Mouse (Mus musculus): ENCODE results near the gene Rab37. TPM values are rescaled to one million over a fixed set of nuclear protein-coding genes. Genes with fewer than 3 reads are reported as not detected.

Gene Rab37
- polyA plus RNA-seq, 1 experiment from 2014 or later = 3.6 TPM

DNA sequence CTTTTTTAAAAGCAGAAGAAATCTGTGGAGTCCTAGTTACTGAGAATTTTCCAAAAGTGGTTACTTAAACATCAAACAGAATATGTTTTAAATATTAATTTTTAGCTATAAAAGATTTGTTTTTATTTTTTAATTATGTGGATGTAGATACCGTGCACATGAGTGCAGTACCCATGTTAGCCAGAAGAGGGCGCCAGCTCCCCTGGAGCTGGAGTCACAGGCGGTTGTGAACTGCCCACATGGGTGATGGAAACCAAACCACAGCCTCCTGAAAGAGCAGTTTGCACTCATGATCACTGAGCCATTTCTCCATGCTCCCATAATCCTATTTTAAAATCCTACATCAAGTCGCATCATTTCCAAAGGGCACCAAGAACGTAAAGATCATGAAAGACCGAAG lies 1.4 kb upstream of the Rab37 start:
- no peak overlapping the region for H3K9ac ChIP-seq
- WGBS = 72% methylated on average over 6 of the region's 6 CpGs
- H3K4me1 ChIP-seq (replicated peaks) = no peaks in the 10 kb centered on the region; the same call in 1 of the 2 replicates
- no peak overlapping the region for H3K4me3 ChIP-seq (replicated peaks)
- peaks cover 15% of the 10 kb centered on the region for H3K27me3 ChIP-seq (replicated peaks)
- no peak for ATAC-seq
- no peak overlapping the region for H3K27ac ChIP-seq
- no peak overlapping the region for H3K4me2 ChIP-seq (replicated peaks)
- H3K9me3 ChIP-seq = no peaks in the 10 kb centered on the region
- no peaks in the 10 kb centered on the region for H3K36me3 ChIP-seq

DNA sequence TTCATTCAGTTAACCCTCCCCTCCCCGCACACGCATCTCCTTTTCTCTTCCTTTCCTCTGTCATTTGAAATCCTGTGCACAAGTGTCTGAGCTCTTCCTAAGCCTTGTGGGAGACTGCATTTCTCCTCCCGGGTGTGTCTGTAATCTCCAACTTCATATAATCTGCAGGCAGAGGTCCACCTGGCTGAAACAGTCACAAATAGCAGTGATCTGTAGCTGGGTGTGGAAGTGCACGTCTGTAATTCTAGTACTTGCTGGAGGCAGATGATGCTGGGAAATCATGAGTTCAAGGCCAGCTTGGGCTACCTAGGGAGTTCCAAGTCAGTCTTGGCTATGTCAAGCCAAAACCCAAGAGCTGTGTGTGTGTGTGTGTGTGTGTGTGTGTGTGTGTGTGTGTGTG lies 909 bp downstream of the Rab37 start:
- Histone ChIP-seq H3K36me3 (no peaks in the 10 kb centered on the region), H3K27me3 (replicated peaks) (peaks cover 15% of the 10 kb centered on the region), H3K4me2 (replicated peaks) (peak overlapping the region; percentile 45; the same call in 1 of the 2 replicates), H3K9me3 (no peaks in the 10 kb centered on the region), H3K27ac (no peak overlapping the region), H3K4me3 (replicated peaks) (no peak overlapping the region), H3K4me1 (replicated peaks) (no peaks in the 10 kb centered on the region; the same call in 1 of the 2 replicates), H3K9ac (no peak overlapping the region)
- 17% methylated on average over 4 of the region's 4 CpGs for WGBS
- ATAC-seq = no peak

- H3K4me3 ChIP-seq (replicated peaks) = no peak overlapping the region
- ATAC-seq = peak; percentile 51; the same call in 1 of the 2 replicates
- H3K27ac ChIP-seq = 0 out of 2 replicates have a peak overlapping the region, but pooled peaks have one; percentile 28
- H3K36me3 ChIP-seq = no peaks in the 10 kb centered on the region
- H3K9ac ChIP-seq = no peak overlapping the region
- no peaks in the 10 kb centered on the region for H3K9me3 ChIP-seq
- 37% methylated on average over 10 of the region's 10 CpGs for WGBS
- no peak overlapping the region for H3K4me2 ChIP-seq (replicated peaks)
- H3K4me1 ChIP-seq (replicated peaks) = 0 out of 2 replicates have a peak, but pooled peaks cover 6% of the 10 kb centered on the region
- H3K27me3 ChIP-seq (replicated peaks) = no peaks in the 10 kb centered on the region
Observed at GRCm38 (mm10) chr11:115098203-115098932, 7.1 kb downstream of the Rab37 start.

DNA sequence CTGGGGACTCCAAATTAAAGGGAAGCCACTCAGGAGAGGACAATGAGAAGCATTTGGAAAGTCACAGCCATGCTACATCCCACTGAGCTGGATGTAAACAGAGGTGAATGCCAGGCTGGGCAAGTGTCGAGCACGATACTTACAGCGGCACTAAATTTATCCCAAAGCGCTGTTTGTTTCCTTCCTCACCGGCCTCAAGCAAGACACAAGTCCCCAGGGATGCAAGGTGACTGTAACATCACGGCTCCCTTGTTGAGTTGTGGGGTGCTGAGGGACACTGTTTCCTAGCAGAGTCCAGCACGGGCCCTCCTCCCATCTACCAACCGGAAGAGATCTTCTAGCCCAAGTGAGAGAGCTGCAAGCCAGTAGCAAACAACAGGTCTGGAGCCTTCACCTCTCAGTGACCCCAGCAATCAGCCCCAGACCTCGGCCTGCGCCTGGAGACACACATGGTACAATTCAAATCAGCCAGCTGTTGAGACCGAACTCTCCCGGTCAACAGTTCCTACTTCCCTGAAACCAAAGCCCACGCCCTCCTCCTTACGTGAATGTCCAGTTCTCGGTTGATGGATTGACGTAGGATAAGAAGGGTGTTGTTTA lies 8.1 kb downstream of the Rab37 start:
- H3K4me1 ChIP-seq (replicated peaks) = 0 out of 2 replicates have a peak, but pooled peaks cover 6% of the 10 kb centered on the region

GRCm38 (mm10) chr11:115100032-115100621 lies 8.9 kb downstream of the Rab37 start:
- Histone ChIP-seq H3K9ac (no peak overlapping the region), H3K4me1 (replicated peaks) (0 out of 2 replicates have a peak, but pooled peaks cover 6% of the 10 kb centered on the region), H3K4me3 (replicated peaks) (no peak overlapping the region), H3K27me3 (replicated peaks) (no peaks in the 10 kb centered on the region), H3K36me3 (no peaks in the 10 kb centered on the region), H3K4me2 (replicated peaks) (no peak overlapping the region), H3K9me3 (no peaks in the 10 kb centered on the region), H3K27ac (no peak overlapping the region)
- ATAC-seq = no peak
- WGBS = 70% methylated on average over 5 of the region's 5 CpGs

More for the DNA sequence above, 8.1 kb downstream of the Rab37 start:
- Histone ChIP-seq H3K4me3 (replicated peaks) (no peak overlapping the region), H3K27me3 (replicated peaks) (no peaks in the 10 kb centered on the region), H3K9me3 (no peaks in the 10 kb centered on the region), H3K9ac (no peak overlapping the region), H3K4me2 (replicated peaks) (no peak overlapping the region), H3K36me3 (no peaks in the 10 kb centered on the region), H3K27ac (peak overlapping the region; percentile 28; the same call in 1 of the 2 replicates)
- no peak for ATAC-seq
- WGBS = 26% methylated on average over 16 of the region's 16 CpGs

DNA sequence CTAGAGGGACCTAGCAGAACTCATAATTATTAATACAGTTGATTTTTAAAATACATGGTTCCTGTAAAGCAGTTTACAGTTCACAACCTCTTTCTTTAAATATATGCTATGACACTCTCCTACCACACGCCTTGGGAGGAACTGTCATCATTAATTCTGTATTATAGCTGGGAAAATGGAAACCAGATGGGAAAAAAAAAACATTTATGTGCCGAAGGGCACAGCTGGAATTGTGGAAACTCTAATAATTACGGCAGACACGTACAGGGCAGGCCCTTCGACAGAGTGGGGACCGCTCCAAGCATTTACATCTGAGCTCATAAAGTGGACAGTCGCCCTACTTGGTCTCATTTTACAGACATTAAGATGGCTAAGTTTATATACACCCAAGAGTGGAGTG lies 9.5 kb downstream of the Rab37 start:
- Histone ChIP-seq H3K27ac (no peak overlapping the region), H3K4me2 (replicated peaks) (no peak overlapping the region), H3K4me1 (replicated peaks) (0 out of 2 replicates have a peak, but pooled peaks cover 6% of the 10 kb centered on the region), H3K9me3 (no peaks in the 10 kb centered on the region), H3K27me3 (replicated peaks) (no peaks in the 10 kb centered on the region), H3K4me3 (replicated peaks) (no peak overlapping the region), H3K9ac (no peak overlapping the region), H3K36me3 (no peaks in the 10 kb centered on the region)
- WGBS = 47% methylated on average over 7 of the region's 7 CpGs
- no peak for ATAC-seq

DNA sequence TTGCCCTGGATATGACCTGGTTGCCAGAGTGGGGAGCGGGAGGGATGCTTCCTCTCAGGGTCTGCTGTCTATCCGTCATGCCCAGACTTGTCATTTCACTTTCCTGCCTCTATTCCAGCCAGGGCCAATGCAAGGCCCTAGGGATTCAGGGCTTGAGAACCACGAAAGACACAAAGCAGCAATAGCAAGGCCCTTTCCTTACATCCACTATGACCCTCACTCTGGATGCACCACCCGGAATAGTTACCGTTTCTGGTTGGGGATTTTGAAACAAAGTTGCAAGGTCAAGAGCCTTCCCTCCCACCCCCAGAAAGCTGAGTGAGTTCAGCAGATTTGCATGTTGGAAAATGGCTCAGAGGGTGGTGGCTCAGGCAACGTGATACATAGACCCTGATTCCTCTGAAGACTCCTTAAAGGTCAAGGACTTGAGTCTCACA lies 10.4 kb downstream of the Rab37 start:
- no peak overlapping the region for H3K9ac ChIP-seq
- no peaks in the 10 kb centered on the region for H3K27me3 ChIP-seq (replicated peaks)
- no peak for ATAC-seq
- H3K4me1 ChIP-seq (replicated peaks) = 0 out of 2 replicates have a peak, but pooled peaks cover 6% of the 10 kb centered on the region
- no peaks in the 10 kb centered on the region for H3K36me3 ChIP-seq
- H3K4me3 ChIP-seq (replicated peaks) = no peak overlapping the region
- WGBS = 35% methylated on average over 6 of the region's 6 CpGs
- H3K9me3 ChIP-seq = no peaks in the 10 kb centered on the region
- no peak overlapping the region for H3K27ac ChIP-seq
- H3K4me2 ChIP-seq (replicated peaks) = no peak overlapping the region

- H3K4me1 ChIP-seq (replicated peaks) = 0 out of 2 replicates have a peak, but pooled peaks cover 6% of the 10 kb centered on the region
- no peaks in the 10 kb centered on the region for H3K9me3 ChIP-seq
- no peak for ATAC-seq
- 89% methylated on average over 9 of the region's 9 CpGs for WGBS
- H3K4me3 ChIP-seq (replicated peaks) = no peak overlapping the region
- no peak overlapping the region for H3K27ac ChIP-seq
- no peaks in the 10 kb centered on the region for H3K27me3 ChIP-seq (replicated peaks)
- H3K9ac ChIP-seq = no peak overlapping the region
- no peak overlapping the region for H3K4me2 ChIP-seq (replicated peaks)
- no peaks in the 10 kb centered on the region for H3K36me3 ChIP-seq
Observed at GRCm38 (mm10) chr11:115102116-115102515, 10.9 kb downstream of the Rab37 start.

- WGBS = 87% methylated on average over 25 of the region's 25 CpGs
- Histone ChIP-seq H3K27ac (no peak overlapping the region), H3K9me3 (no peaks in the 10 kb centered on the region), H3K4me1 (replicated peaks) (0 out of 2 replicates have a peak, but pooled peaks cover 9% of the 10 kb centered on the region), H3K4me3 (replicated peaks) (no peak overlapping the region), H3K9ac (no peak overlapping the region), H3K27me3 (replicated peaks) (no peaks in the 10 kb centered on the region), H3K36me3 (no peaks in the 10 kb centered on the region), H3K4me2 (replicated peaks) (no peak overlapping the region)
- ATAC-seq = no peak
Observed at GRCm38 (mm10) chr11:115103470-115104413, 12.5 kb downstream of the Rab37 start.

- Histone ChIP-seq H3K36me3 (no peaks in the 10 kb centered on the region), H3K27me3 (replicated peaks) (no peaks in the 10 kb centered on the region), H3K27ac (no peak overlapping the region), H3K4me3 (replicated peaks) (no peak overlapping the region), H3K9ac (no peak overlapping the region), H3K4me1 (replicated peaks) (0 out of 2 replicates have a peak, but pooled peaks cover 5% of the 10 kb centered on the region), H3K9me3 (no peaks in the 10 kb centered on the region), H3K4me2 (replicated peaks) (no peak overlapping the region)
- ATAC-seq = no peak
- 75% methylated on average over 8 of the region's 8 CpGs for WGBS
Observed at GRCm38 (mm10) chr11:115104769-115105563, 13.7 kb downstream of the Rab37 start.

GRCm38 (mm10) chr11:115106638-115107037 lies 15.4 kb downstream of the Rab37 start:
- H3K27ac ChIP-seq = no peak overlapping the region
- H3K9me3 ChIP-seq = no peaks in the 10 kb centered on the region
- H3K4me1 ChIP-seq (replicated peaks) = 0 out of 2 replicates have a peak, but pooled peaks cover 3% of the 10 kb centered on the region
- H3K9ac ChIP-seq = no peak overlapping the region
- H3K4me3 ChIP-seq (replicated peaks) = no peak overlapping the region
- 89% methylated on average over 2 of the region's 2 CpGs for WGBS
- ATAC-seq = no peak
- no peaks in the 10 kb centered on the region for H3K36me3 ChIP-seq
- no peaks in the 10 kb centered on the region for H3K27me3 ChIP-seq (replicated peaks)
- H3K4me2 ChIP-seq (replicated peaks) = no peak overlapping the region

Measured in intestine, embryonic 15.5 days (tissue).